Mouse (Mus musculus): ENCODE measurements around the gene Pik3cd.

Pik3cd gene

GRCm38 (mm10) chr4:149723855-149724731, 21.7 kb upstream of the Pik3cd start:
- DNase-seq = peak; percentile 49

GRCm38 (mm10) chr4:149723021-149723390, 20.6 kb upstream of the Pik3cd start:
- no peak for DNase-seq

- DNase-seq = no peak
Measured at GRCm38 (mm10) chr4:149722104-149723020, 20.0 kb upstream of the Pik3cd start.

DNA sequence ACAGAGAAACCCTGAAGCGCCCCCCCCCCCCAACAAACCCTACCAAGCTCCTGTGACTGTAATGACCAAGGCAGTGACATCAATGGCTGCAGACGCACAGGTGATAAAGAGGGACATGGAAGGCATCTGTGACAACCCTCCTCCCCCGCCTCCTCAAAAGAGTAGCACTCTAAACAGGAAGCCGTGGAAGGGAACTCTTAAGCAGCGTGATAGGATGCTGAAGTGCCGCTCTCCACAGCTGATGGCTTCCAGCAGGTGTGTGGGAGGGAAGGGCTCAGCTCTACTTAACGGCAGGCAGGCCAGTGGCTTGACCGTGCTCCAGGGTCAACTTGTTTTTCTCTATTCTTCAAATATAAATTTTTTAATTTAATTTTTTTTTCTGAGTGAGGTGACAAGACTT, 18.8 kb upstream of the Pik3cd start:
- no peak for DNase-seq

DNA sequence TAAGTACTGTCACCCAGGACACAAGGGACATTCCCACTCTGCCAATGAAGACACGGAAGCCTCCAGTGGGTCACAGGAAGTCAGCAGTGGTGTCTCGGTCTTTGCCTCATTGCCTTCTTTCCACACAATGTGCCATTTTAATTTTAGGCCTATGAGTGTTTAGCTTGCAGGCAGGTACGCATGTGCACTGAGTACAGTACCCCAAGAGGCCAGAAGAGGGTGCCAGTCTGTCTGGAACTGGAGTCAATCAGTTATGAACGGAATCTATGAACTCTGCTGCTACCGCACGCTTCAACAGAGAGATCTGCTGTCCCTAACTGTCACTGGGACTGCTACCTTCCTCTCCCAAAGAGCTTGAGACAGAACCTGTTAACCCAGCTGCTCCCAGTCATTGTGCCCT, 17.3 kb upstream of the Pik3cd start:
- no peak for DNase-seq

GRCm38 (mm10) chr4:149714542-149714941, 12.2 kb upstream of the Pik3cd start:
- no peak for DNase-seq

DNA sequence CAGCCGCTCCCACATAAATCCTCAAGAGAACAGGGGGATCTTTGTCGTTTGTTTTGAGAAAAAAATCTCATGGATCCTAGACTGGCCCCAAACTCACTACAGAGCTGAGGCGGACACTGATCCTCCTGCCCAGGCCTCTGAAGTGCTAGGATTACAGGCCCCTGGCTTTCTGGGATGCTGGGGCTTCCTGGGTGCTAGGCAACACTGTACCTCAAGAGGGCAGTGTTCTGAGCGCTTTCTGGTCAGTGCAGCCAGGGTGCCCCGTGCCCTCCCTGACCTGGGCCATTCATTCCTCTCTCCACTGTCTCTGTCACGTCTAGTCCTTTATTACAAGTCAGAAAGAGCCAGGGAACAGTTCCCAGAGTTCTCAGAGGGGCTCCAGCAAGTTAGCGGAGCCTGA, 9.6 kb upstream of the Pik3cd start:
- DNase-seq = no peak

DNA sequence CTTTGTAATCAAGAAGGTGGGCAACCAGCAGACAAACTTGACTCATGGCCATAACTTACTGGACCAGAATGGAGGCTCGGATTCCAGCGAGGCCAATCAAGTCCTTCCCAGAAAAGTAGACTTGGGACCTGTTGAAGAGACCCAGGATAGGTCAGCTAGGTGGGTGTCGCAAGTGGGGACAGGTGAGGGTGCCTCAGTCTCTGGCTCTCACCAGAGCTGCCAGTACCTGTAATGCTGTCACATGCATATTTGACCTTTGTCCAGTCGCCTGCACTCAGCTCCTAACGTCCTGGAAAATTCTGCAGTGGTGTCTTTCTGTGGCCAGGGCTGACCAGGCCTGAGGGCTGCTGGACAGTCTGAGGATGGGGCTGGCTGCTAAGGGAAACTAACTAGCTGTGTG, 9.1 kb upstream of the Pik3cd start:
- no peak for DNase-seq

DNA sequence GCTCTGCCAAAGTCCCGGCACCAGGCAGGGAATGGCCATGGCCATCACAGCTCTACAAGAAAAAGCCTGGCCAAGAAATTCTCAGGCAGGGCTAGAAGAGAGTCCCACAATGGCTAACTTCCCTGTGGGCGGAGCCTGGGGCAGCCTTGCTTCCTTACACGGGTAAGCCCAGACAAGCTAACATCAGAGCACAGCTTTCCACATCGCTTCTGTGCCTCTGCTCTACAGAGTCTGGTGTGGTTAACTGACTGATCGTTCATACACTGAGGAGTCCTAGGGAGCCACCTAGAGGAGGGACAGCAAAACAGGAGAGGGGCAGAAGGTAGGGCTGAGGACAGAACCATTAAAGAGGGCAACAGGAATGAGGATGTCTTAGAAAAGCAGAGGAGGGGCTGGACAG, 8.1 kb upstream of the Pik3cd start:
- DNase-seq = peak; percentile 62

- DNase-seq = no peak
Measured at GRCm38 (mm10) chr4:149705941-149706340, 3.6 kb upstream of the Pik3cd start.

GRCm38 (mm10) chr4:149705298-149705697, 2.9 kb upstream of the Pik3cd start:
- no peak for DNase-seq

GRCm38 (mm10) chr4:149701426-149702209, 753 bp downstream of the Pik3cd start:
- DNase-seq = no peak

- no peak for DNase-seq
Measured at GRCm38 (mm10) chr4:149699953-149700352, 2.4 kb downstream of the Pik3cd start.

DNA sequence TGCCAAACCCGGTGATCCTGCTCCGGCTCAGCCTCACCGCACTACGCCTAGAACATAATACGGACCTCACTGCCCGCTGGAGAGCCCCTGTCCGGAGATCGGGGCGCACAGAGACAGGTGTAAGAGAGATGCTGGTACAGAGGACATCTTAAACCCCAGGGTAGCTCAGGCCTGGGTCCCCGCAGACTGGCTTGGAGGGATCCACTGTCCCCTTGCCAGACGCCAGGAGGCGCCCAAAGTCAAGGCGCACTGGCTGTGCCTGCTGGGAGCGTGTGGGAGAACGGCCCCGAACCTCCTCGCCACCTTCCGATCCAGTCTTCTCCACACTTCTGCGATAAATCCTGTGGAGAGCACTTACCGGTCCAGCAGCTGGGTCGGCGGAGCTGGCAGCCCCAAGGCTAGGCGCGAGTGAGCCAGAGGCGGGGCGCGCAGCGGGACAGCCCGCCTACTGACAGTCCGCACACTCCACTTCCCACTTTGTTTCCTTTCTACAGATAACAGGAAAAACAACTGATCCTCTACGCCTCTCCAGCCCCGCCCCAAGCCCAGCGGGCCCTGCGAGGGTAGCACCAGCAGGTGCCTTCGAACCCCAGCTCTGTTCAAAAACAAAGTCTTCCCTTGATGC, 4.1 kb downstream of the Pik3cd start:
- peak; percentile 27 for DNase-seq

DNA sequence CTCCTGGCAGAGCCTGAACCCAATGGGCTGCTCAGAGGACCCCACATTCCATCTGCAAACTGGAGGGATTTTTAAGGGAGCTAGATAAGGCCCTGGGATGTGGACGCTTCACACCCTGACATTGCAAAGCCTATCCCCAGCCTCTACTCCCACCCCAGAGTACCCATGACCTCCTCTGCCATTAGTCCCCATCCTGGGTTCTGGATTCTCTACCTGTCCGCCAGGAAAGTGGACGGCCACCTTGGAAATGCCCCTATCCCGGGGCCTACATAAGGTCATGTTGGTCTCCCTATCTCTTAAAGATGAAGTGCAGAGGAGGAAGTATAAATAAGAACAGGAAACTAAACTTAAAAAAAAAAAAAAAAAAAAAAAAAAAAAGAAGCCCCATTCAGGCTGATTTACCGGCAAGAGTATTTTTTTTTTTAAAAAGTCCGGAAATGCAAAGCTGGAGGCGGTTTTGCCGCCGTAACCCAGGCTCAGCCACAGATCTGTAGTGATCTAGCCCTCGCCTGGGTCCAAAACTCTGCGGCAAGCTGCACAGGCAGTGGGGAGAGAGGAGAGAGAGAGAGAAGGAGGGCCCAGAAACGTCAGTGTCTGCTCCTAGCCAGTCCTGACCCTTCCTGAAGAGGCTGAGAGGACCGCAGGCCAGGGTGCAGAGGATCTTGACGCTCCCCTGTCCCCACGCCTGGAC, 4.7 kb downstream of the Pik3cd start:
- DNase-seq = no peak

DNA sequence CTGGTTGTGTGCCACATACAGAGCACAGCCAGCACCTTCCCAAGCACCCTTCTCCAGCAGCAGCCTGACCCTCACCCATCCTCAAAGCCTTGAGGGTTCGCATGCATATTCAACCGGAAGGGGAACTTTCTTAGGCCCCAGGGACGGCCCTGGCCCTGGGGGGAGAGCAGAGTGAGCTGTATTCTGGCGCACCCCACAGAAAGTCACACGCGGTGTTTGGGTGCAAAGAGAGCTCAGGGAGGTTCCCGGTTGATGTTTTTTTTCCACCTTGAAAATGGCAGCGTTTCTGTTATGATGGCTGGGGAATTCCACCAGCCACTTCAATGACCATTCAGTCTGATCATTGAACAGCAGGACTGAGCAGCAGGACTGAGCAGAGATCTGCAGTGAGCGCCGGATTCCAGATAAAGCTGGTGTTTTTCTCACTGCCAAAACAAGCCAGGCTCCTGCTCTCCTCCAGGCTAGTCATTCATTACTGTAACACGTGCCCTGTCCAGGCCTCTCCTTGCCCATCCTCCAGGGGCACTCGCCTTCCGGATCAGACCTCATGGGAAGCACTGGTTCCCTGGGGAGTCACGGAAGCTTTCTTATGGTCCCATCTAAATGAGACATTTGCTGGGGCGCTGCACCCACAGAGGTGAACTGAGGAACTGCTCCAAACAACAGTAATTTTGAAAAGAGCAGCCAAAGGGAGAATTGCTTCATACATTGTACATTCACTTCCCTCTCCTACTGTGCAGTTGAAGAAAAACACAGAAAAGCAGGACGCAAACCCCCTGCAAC, 6.0 kb downstream of the Pik3cd start:
- DNase-seq = no peak

DNA sequence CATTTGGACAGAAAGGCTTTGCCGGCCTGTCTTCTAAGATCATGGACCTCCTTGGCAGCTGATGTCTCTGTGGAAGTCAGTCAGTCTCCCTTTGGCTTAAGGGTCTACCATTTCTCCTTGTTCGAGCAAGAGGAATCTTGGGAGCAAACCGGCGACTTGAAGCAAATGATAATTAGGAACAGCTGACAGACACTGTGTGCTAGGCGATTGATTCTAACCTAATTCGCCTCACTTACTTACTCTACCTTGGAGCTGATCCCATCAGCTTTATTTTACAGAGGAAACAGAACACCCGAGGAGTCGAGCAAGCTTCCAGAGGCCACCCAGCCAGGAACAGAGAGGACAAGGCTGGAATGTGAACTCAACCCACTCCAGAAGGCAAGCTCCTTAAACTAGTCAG, 11.0 kb downstream of the Pik3cd start:
- no peak for DNase-seq

DNA sequence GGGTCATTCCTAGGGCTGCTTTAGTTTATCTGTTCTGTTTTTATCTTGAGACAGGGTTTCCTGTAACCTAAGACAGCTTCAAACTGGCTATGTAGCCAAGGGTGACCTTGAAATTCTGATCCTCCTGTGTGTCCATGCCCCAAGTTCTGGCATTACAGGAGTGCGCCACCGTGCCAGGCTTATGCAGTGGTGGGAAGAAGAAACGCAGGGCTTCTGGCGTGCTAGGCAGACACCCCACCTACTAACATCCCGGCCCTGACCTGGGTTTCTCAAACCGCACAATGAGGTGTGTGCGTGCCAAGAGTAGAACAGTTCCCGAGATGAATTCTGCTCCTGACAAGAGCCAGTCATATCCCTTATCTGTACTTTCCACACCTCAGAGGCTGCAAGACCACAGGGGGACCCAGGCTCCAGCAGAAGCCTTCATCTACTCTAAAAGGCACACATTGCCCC, 11.5 kb downstream of the Pik3cd start:
- DNase-seq = no peak

- no peak for DNase-seq
Measured at GRCm38 (mm10) chr4:149689822-149690700, 12.3 kb downstream of the Pik3cd start.

GRCm38 (mm10) chr4:149688861-149689260, 13.5 kb downstream of the Pik3cd start:
- DNase-seq = no peak

Data from right cerebral cortex, adult 18-20 months (tissue).